Mouse (Mus musculus) ES-E14 (cell line): ENCODE results near the gene Nup50. TPM values are rescaled to one million over a fixed set of nuclear protein-coding genes. Genes with fewer than 3 reads are reported as not detected.

Source experiments
- DNase-seq: peaks from one replicate; pipeline ENCODE4 v3.0.0-alpha.2; 2013; ENCODE audit warnings: low read depth, low spot score
- H3K27ac ChIP-seq: 2 replicates; pipeline ENCODE4 v1.5.1; 2012; ENCODE audit warnings: low read depth, mild to moderate bottlenecking, low read length, moderate library complexity, mixed read lengths; ENCODE audit not compliant: poor library complexity, insufficient read depth, severe bottlenecking
- H3K36me3 ChIP-seq: 2 replicates; pipeline ENCODE4 v1.6.1; 2012; ENCODE audit warnings: mild to moderate bottlenecking, low read length, moderate library complexity, mixed read lengths; ENCODE audit not compliant: control insufficient read depth, poor library complexity, insufficient read depth, severe bottlenecking
- H3K4me1 ChIP-seq, 2 experiments: fragments of 150-350 bp in 1 of 2; sonication (generic) in 1 of 2; 2 replicates each; pipeline ENCODE4 v1.6.1; 2012; ENCODE audit warnings: low read length in 2 of 2, mild to moderate bottlenecking in 1 of 2, mixed read lengths in 1 of 2; ENCODE audit not compliant: control insufficient read depth in 2 of 2, insufficient read depth in 2 of 2, poor library complexity in 1 of 2
- H3K4me3 ChIP-seq, 2 experiments: fragments of 150-350 bp in 1 of 2; sonication (generic) in 1 of 2; 2 replicates each; pipeline ENCODE4 v1.5.1; 2012; ENCODE audit warnings: low read length in 2 of 2, low read depth in 1 of 2, mild to moderate bottlenecking in 1 of 2, mixed read lengths in 1 of 2; ENCODE audit not compliant: insufficient read depth in 1 of 2, poor library complexity in 1 of 2, severe bottlenecking in 1 of 2
- H3K9ac ChIP-seq: 2 replicates; pipeline ENCODE4 v1.6.1; 2012; ENCODE audit warnings: low read depth, mild to moderate bottlenecking, low read length, mixed read lengths; ENCODE audit not compliant: poor library complexity, insufficient read depth, severe bottlenecking
- H3K9me3 ChIP-seq: fragments of 150-350 bp; sonication (generic); 2 replicates; pipeline ENCODE4 v1.6.1; 2012; ENCODE audit warnings: low read depth, mild to moderate bottlenecking, low read length; ENCODE audit not compliant: control insufficient read depth, insufficient read depth
- CHD2 ChIP-seq: IDR thresholded peaks from 2 replicates; pipeline ENCODE4 v1.6.1; 2014; ENCODE audit warnings: mild to moderate bottlenecking, low read depth, low read length, inconsistent platforms
- HCFC1 ChIP-seq: IDR thresholded peaks from 2 replicates; pipeline ENCODE4 v1.6.1; 2012; ENCODE audit warnings: low read length, inconsistent platforms, borderline replicate concordance; ENCODE audit not compliant: insufficient read depth
- MAFK ChIP-seq: IDR thresholded peaks from 2 replicates; pipeline ENCODE4 v1.6.1; 2014; ENCODE audit warnings: mild to moderate bottlenecking, low read depth, low read length, inconsistent platforms; ENCODE audit not compliant: insufficient read depth
- ZC3H11A ChIP-seq: IDR thresholded peaks from 2 replicates; pipeline ENCODE4 v1.6.1; 2012; ENCODE audit warnings: low read depth, mild to moderate bottlenecking, inconsistent platforms, low read length, borderline replicate concordance
- ZNF384 ChIP-seq: IDR thresholded peaks from 2 replicates; pipeline ENCODE4 v1.6.1; 2012; ENCODE audit warnings: low read depth, low read length, inconsistent platforms
- in situ Hi-C, 2 experiments: fragments of 600-800 bp; cut with MboI; formaldehyde crosslinking; loops; one replicate each; pipeline ENCODE4 v1.15.1; 2025; ENCODE audit warnings: low sequenced_read_pairs in 2 of 2, inconsistent platforms in 1 of 2; ENCODE audit not compliant: unreplicated experiment in 2 of 2
- total RNA-seq: library from RNA; depleted of rRNA; stranded (reverse); fragments of 300-350 nt; gene quantifications from 2 replicates; pipeline ENCODE4 v1.2.3, GENCODE M21; 2012

Nup50 gene
- total RNA-seq, 1 experiment: 71.4 TPM

DNA sequence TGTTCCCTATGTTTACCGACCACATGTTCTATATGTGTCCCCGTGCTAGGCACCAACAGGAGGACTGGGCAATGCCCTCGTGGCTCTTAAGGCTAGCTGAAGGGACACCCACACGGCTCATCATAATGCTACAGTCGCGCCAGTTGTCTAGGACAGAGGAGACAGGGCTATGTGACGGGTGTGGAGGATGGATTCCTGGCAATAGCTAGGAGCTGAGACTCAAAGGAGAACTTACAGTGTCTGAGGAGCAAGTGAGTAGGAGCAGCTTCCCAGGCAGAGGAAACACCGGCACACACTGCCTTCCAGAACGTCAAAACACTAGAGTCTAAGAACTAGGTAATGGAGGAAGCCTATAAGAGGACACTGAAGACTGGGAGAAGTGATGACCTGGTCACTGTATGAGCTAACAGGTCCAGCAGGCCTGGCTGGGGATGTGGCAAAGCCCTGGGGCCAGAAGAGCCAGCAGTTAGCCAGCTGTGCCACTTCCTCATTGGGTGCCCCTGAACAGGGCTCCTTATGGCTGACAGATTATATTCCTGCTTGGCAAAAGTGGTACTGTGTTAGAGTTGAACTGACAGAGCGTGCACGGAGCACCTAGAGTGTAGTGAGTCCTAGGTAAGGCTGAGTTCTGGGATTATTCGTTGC lies 62.4 kb downstream of the Nup50 start:
- no peaks in the 10 kb centered on the region for H3K9me3 ChIP-seq
- no peak for DNase-seq
- no peak overlapping the region for H3K4me3 ChIP-seq
- H3K36me3 ChIP-seq: no peaks in the 10 kb centered on the region
- no peak for TF ChIP-seq ZC3H11A
- TF ChIP-seq ZNF384: no peak
- TF ChIP-seq CHD2: no peak
- TF ChIP-seq MAFK: no peak
- TF ChIP-seq HCFC1: no peak
- H3K27ac ChIP-seq: no peak overlapping the region
- in situ Hi-C loops: no loop called here
- no peak overlapping the region for H3K9ac ChIP-seq
- H3K4me1 ChIP-seq: peaks cover 2 to 9% of the 10 kb centered on the region in 2 experiments; a peak in 1 of 4 replicates

DNA sequence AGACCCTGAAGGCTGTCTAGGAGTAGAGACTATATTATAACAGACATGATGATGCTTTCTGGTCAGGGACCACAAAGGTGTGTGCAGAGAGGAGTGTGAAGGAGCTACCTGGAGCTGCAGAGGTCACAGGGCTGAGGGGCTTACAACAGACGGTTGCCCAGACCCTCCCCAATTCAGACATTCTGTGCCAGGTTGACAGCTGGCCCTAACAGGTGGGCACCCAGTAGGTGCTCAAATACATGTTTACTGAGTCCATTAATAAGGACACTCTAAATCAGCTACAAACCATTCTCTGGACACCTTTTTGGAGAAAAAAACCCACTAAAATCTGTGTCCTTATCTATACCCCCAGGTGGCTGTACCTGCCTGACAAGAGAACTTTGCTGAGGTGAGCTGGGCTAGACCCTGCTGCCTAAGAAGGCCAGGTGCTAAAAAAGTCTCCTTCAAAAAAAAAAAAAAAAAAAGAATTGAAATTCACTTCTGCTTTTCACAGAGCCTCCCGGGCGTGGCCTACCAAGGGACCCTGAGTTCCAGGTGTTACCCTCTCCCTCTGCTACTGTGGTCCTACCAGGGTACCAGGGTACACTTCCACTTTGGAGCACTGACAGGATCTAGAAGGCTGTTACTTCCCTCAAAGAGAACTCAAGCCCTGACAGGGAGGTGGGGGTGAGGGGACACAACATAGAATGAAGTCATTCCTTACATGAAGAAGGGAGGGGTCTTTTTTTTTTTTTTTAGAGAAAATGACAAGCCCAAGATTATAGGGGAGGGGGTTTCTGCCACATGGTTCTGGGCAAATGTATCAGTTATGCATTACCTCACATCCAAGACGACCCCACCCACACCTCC lies 63.2 kb downstream of the Nup50 start:
- in situ Hi-C loops: no loop called here
- peaks cover 2 to 9% of the 10 kb centered on the region in 2 experiments; a peak in 1 of 4 replicates for H3K4me1 ChIP-seq
- TF ChIP-seq CHD2 (no peak), ZC3H11A (no peak), MAFK (no peak), ZNF384 (no peak), HCFC1 (no peak)
- H3K27ac ChIP-seq: no peak overlapping the region
- H3K4me3 ChIP-seq: peak overlapping the region; percentile 76 to 96; a peak in 3 of 4 replicates
- H3K9me3 ChIP-seq: no peaks in the 10 kb centered on the region
- H3K36me3 ChIP-seq: no peaks in the 10 kb centered on the region
- H3K9ac ChIP-seq: no peak overlapping the region
- no peak for DNase-seq

- H3K36me3 ChIP-seq: no peaks in the 10 kb centered on the region
- H3K4me3 ChIP-seq: peak overlapping the region; percentile 76 to 96
- H3K4me1 ChIP-seq: peaks cover 2 to 9% of the 10 kb centered on the region in 2 experiments; a peak in 1 of 4 replicates
- no peak overlapping the region for H3K27ac ChIP-seq
- DNase-seq: no peak
- H3K9ac ChIP-seq: peak overlapping the region; percentile 89
- in situ Hi-C loops: no loop called here
- no peak for TF ChIP-seq HCFC1
- no peak for TF ChIP-seq ZC3H11A
- no peak for TF ChIP-seq ZNF384
- no peak for TF ChIP-seq CHD2
- no peak for TF ChIP-seq MAFK
- no peaks in the 10 kb centered on the region for H3K9me3 ChIP-seq
Observed at GRCm38 (mm10) chr15:84987020-84987815, 64.0 kb downstream of the Nup50 start.
